Mouse (Mus musculus) midbrain, postnatal 0 days (tissue): ENCODE results near the gene Hikeshi. TPM values are rescaled to one million over a fixed set of nuclear protein-coding genes. Genes with fewer than 3 reads are reported as not detected.
A peak's percentile ranks its signal among the peaks of the same experiment; 100 is the strongest.

Experiments used
- ATAC-seq: fragments of 200-750 bp; cut with Nextera tagmentation; 2 replicates; pipeline ENCODE4 v1.8.0; 2017; ENCODE audit warnings: moderate number of reproducible peaks, mild to moderate bottlenecking, moderate TSS enrichment, moderate library complexity; ENCODE audit not compliant: low FRiP score
- DNase-seq: peaks from one replicate; pipeline ENCODE4 v3.0.0-alpha.2; 2015; ENCODE audit warnings: low spot score
- H3K27ac ChIP-seq: fragments of 300-500 bp; sonication (generic); 2 replicates; pipeline ENCODE4 v1.5.1; 2014; ENCODE audit warnings: low read depth, mild to moderate bottlenecking, low read length, mixed read lengths
- H3K27me3 ChIP-seq: fragments of 300-500 bp; sonication (generic); 2 replicates; pipeline ENCODE4 v1.6.1; 2014; ENCODE audit warnings: low read length, control low read depth, mixed read lengths; ENCODE audit not compliant: insufficient read depth
- H3K36me3 ChIP-seq: fragments of 300-500 bp; sonication (generic); 2 replicates; pipeline ENCODE4 v1.6.1; 2014; ENCODE audit warnings: low read length, control low read depth, mixed read lengths; ENCODE audit not compliant: insufficient read depth
- H3K4me1 ChIP-seq: fragments of 300-500 bp; sonication (generic); 2 replicates; pipeline ENCODE4 v1.6.1; 2014; ENCODE audit warnings: mild to moderate bottlenecking, control low read depth, antibody characterized with exemption, low read length, mixed read lengths; ENCODE audit not compliant: insufficient read depth
- H3K4me2 ChIP-seq: fragments of 300-500 bp; sonication (generic); 2 replicates; pipeline ENCODE4 v1.6.1; 2014; ENCODE audit warnings: low read depth, mild to moderate bottlenecking, low read length, mixed read lengths; ENCODE audit not compliant: poor library complexity, severe bottlenecking
- H3K4me3 ChIP-seq: fragments of 300-500 bp; sonication (generic); 2 replicates; pipeline ENCODE4 v1.5.1; 2014; ENCODE audit warnings: low read depth, mild to moderate bottlenecking, low read length, moderate library complexity
- H3K9ac ChIP-seq: fragments of 300-500 bp; sonication (generic); replicated peaks from 2 replicates; pipeline ENCODE4 v1.6.1; 2014; ENCODE audit warnings: mild to moderate bottlenecking, low read length, moderate library complexity, mixed read lengths; ENCODE audit not compliant: poor library complexity, severe bottlenecking
- H3K9me3 ChIP-seq: fragments of 300-500 bp; sonication (generic); 2 replicates; pipeline ENCODE4 v1.6.1; 2016; ENCODE audit warnings: low read length, control low read depth
- CTCF ChIP-seq: IDR thresholded peaks from 2 replicates; pipeline ENCODE4 v1.5.1; 2016; ENCODE audit warnings: antibody characterized with exemption, mild to moderate bottlenecking
- WGBS: fragments of 180-500 bp; shearing (Covaris S2); extraction: QIAGEN DNeasy Blood & Tissue Kit; methylation state at CpG from one replicate; pipeline ENCODE4 v1.1.7; 2014; 5-methylcytosine and 5-hydroxymethylcytosine counted together
- polyA plus RNA-seq: library from polyadenylated mRNA; unstranded; fragments of >200 nt; fragmentation: Nextera tagmentation; extraction: Ambion mirVana; gene quantifications from 2 replicates; pipeline ENCODE4 v1.2.1, GENCODE M21; 2015
- total RNA-seq: library from RNA; depleted of rRNA; stranded (reverse); fragments of >200 nt; gene quantifications from 2 replicates; pipeline ENCODE4 v1.2.3, GENCODE M21; 2014

Gene Hikeshi
- total and polyA plus RNA-seq, 2 experiments from 2014 or later, result 55.6 to 123 TPM

GRCm38 (mm10) chr7:89908899-89909621 is 31.9 kb downstream of the Hikeshi start:
- ATAC-seq (no peak), DNase-seq (no peak)
- Histone ChIP-seq H3K9me3 (no peaks in the 10 kb centered on the region), H3K9ac (no peak overlapping the region), H3K27me3 (no peaks in the 10 kb centered on the region), H3K4me1 (no peaks in the 10 kb centered on the region), H3K27ac (no peak overlapping the region), H3K4me2 (no peak overlapping the region), H3K4me3 (no peak overlapping the region), H3K36me3 (no peaks in the 10 kb centered on the region)
- WGBS, result 71% methylated on average over 20 of the region's 20 CpGs
- no peak for TF ChIP-seq CTCF

- Histone ChIP-seq H3K36me3 (no peaks in the 10 kb centered on the region), H3K4me2 (no peak overlapping the region), H3K27me3 (no peaks in the 10 kb centered on the region), H3K27ac (no peak overlapping the region), H3K9ac (no peak overlapping the region), H3K4me3 (no peak overlapping the region), H3K9me3 (no peaks in the 10 kb centered on the region), H3K4me1 (peaks cover under 1% of the 10 kb centered on the region; the same call in 1 of the 2 replicates)
- DNase-seq (no peak), ATAC-seq (no peak)
- 70% methylated on average over 7 of the region's 7 CpGs for WGBS
- no peak for TF ChIP-seq CTCF
These were observed 32.6 kb downstream of the Hikeshi start for GRCm38 (mm10) chr7:89908421-89908820.

GRCm38 (mm10) chr7:89907950-89908349 is 33.1 kb downstream of the Hikeshi start:
- TF ChIP-seq CTCF, result peak; percentile 90
- Histone ChIP-seq H3K27ac (no peak overlapping the region), H3K4me3 (no peak overlapping the region), H3K9ac (no peak overlapping the region), H3K4me2 (no peak overlapping the region), H3K4me1 (peaks cover 3% of the 10 kb centered on the region; the same call in 1 of the 2 replicates), H3K9me3 (no peaks in the 10 kb centered on the region), H3K27me3 (no peaks in the 10 kb centered on the region), H3K36me3 (no peaks in the 10 kb centered on the region)
- ATAC-seq (no peak), DNase-seq (peak; percentile 80)
- WGBS, result 20% methylated on average over 8 of the region's 8 CpGs

- peaks cover 3% of the 10 kb centered on the region; the same call in 1 of the 2 replicates for H3K4me1 ChIP-seq
- 18% methylated on average over 21 of the region's 22 CpGs for WGBS
- DNase-seq (peak; percentile 36), ATAC-seq (peak; percentile 68; the same call in 1 of the 2 replicates)
- peak within 1 kb of the TSS; percentile 42 for H3K4me2 ChIP-seq
- no peak within 1 kb of the TSS for H3K9ac ChIP-seq
- H3K4me3 ChIP-seq, result peak within 1 kb of the TSS; percentile 14; the same call in 1 of the 2 replicates
- H3K36me3 ChIP-seq, result no peaks in the 10 kb centered on the region
- no peak within 1 kb of the TSS for H3K27ac ChIP-seq
- no peaks in the 10 kb centered on the region for H3K9me3 ChIP-seq
- TF ChIP-seq CTCF, result no peak
- H3K27me3 ChIP-seq, result no peaks in the 10 kb centered on the region
These were observed 37.3 kb downstream of the Hikeshi start, which contains the start of gene Ccdc81 for GRCm38 (mm10) chr7:89903442-89904343. Gene Ccdc81, minus strand, starts transcription at chr7:89903629.

- 81% methylated on average over 8 of the region's 8 CpGs for WGBS
- no peak overlapping the region for H3K9ac ChIP-seq
- no peaks in the 10 kb centered on the region for H3K36me3 ChIP-seq
- no peak for DNase-seq
- no peaks in the 10 kb centered on the region for H3K27me3 ChIP-seq
- peaks cover 3% of the 10 kb centered on the region; the same call in 1 of the 2 replicates for H3K4me1 ChIP-seq
- no peak for TF ChIP-seq CTCF
- H3K4me3 ChIP-seq, result no peak overlapping the region
- no peaks in the 10 kb centered on the region for H3K9me3 ChIP-seq
- H3K4me2 ChIP-seq, result peak overlapping the region; percentile 42
- ATAC-seq, result no peak
- H3K27ac ChIP-seq, result no peak overlapping the region
These were observed 38.0 kb downstream of the Hikeshi start for GRCm38 (mm10) chr7:89903007-89903406.
